Mouse (Mus musculus) testis, adult 2 months (tissue): ENCODE measurements around the gene Fam133b. TPM values are rescaled to one million over a fixed set of nuclear protein-coding genes. Genes with fewer than 3 reads are reported as not detected.
"Not testable (repeated sequence)": the region's sequence is repeated elsewhere in the genome, so short reads cannot be mapped to it uniquely, and the experiment has no call there.

Experiments used
- H3K27ac ChIP-seq: fragments of 200-500 bp; 2 replicates; pipeline ENCODE4 v1.5.1; 2012; ENCODE audit warnings: low read depth, low read length; ENCODE audit not compliant: control insufficient read depth, insufficient read depth
- H3K27me3 ChIP-seq: fragments of 200-500 bp; 2 replicates; pipeline ENCODE4 v1.6.1; 2012; ENCODE audit warnings: mild to moderate bottlenecking, low read length, moderate library complexity; ENCODE audit not compliant: control insufficient read depth, insufficient read depth
- H3K36me3 ChIP-seq: fragments of 200-500 bp; 2 replicates; pipeline ENCODE4 v1.6.1; 2012; ENCODE audit warnings: mild to moderate bottlenecking, low read length; ENCODE audit not compliant: control insufficient read depth, insufficient read depth
- H3K4me1 ChIP-seq: fragments of 200-500 bp; 2 replicates; pipeline ENCODE4 v1.6.1; 2012; ENCODE audit warnings: low read length; ENCODE audit not compliant: control insufficient read depth, insufficient read depth
- H3K4me3 ChIP-seq: fragments of 200-500 bp; 2 replicates; pipeline ENCODE4 v1.5.1; 2012; ENCODE audit warnings: low read depth, mild to moderate bottlenecking, low read length, moderate library complexity, mixed read lengths; ENCODE audit not compliant: control insufficient read depth
- CTCF ChIP-seq: fragments of 200-500 bp; IDR thresholded peaks from 2 replicates; pipeline ENCODE4 v1.5.1; 2012; ENCODE audit warnings: low read depth, mild to moderate bottlenecking, inconsistent platforms, low read length, moderate library complexity; ENCODE audit not compliant: control insufficient read depth, insufficient read depth, insufficient replicate concordance
- POLR2A ChIP-seq: fragments of 200-500 bp; IDR thresholded peaks from 2 replicates; pipeline ENCODE4 v1.6.1; 2012; ENCODE audit warnings: low read depth, mild to moderate bottlenecking, inconsistent platforms, low read length, moderate library complexity; ENCODE audit not compliant: control insufficient read depth
- polyA plus RNA-seq: library from polyadenylated mRNA; depleted of rRNA; stranded (reverse); fragments of >200 nt; gene quantifications from 2 replicates; pipeline ENCODE4 v1.2.3, GENCODE M21; 2012; rRNA removed

The Fam133b gene
- polyA plus RNA-seq, 1 experiment = 10.1 TPM

DNA sequence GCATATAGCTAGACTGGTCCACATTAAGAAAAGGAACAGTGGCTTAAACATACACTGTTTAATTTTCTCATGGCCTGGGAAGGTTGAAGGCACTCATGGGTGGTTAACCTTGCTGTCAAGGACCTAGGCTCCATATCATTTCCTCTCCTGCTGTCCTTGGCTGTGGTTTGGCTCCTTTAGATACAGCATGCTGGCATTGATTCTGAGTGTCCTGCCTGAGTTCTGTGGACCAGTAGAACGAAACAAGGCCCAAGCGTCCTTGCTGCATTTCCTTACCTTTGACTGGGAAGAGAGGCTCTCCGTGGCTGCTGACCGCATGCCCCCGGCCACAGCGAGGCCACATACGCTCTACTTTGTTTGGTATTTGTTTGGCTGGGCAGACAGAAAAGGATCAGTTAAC, 65.6 kb downstream of the Fam133b start:
- Histone ChIP-seq H3K36me3 (no peaks in the 10 kb centered on the region), H3K27ac (no peak overlapping the region), H3K27me3 (no peaks in the 10 kb centered on the region), H3K4me3 (no peak overlapping the region), H3K4me1 (no peaks in the 10 kb centered on the region)
- TF ChIP-seq CTCF (no peak), POLR2A (no peak)

DNA sequence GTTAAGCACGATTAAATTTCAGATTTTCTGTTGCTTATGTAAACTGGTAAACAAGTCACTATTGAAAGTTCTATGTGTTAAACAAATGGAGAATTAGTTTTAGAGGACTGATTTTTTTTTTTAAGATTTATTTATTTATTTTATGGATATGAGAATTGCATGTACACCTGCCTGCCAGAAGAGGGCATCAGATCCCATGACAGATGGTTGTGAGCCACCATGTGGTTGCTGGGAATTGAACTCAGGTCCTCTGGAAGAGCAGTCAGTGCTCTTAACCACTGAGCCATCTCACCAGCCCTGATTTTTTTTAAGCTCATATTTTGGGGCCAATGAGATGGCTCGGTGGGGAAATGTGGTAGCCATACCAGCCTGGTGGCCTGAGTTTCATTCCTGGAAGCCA, 68.2 kb downstream of the Fam133b start:
- H3K4me1 ChIP-seq, H3K36me3 ChIP-seq, H3K27me3 ChIP-seq, H3K4me3 ChIP-seq, H3K27ac ChIP-seq: not testable (repeated sequence)

Other genes starting within 250 kb of the Fam133b start
- gene Cdk6, start 202.3 kb upstream of the Fam133b start, polyA plus RNA-seq = 5.1 and 5.6 TPM in 2 replicates
- gene 1700109H08Rik, start 27.7 kb downstream of the Fam133b start, polyA plus RNA-seq = 40.0 and 46.6 TPM in 2 replicates
- gene Pex1, start 52.2 kb downstream of the Fam133b start, polyA plus RNA-seq = 2.5 and 3.8 TPM in 2 replicates
- gene Rbm48, start 52.8 kb downstream of the Fam133b start, polyA plus RNA-seq = 6.4 and 10.9 TPM in 2 replicates
- gene Tmbim7, start 107.3 kb downstream of the Fam133b start, polyA plus RNA-seq = 186 and 244 TPM in 2 replicates
- 120 and 121 TPM in 2 replicates for gene Gatad1, start 113.4 kb downstream of the Fam133b start, polyA plus RNA-seq